Mouse (Mus musculus) kidney, embryonic 16.5 days (tissue): Measurements from ENCODE around the gene Efcab11. TPM values are rescaled to one million over a fixed set of nuclear protein-coding genes. Genes with fewer than 3 reads are reported as not detected.

Experiments used
- ATAC-seq: fragments of 200-750 bp; cut with Nextera tagmentation; 2 replicates; pipeline ENCODE4 v1.8.0; 2017; ENCODE audit warnings: moderate TSS enrichment; ENCODE audit not compliant: low FRiP score, low TSS enrichment
- H3K27ac ChIP-seq: fragments of 300-500 bp; sonication (generic); 2 replicates; pipeline ENCODE4 v1.5.1; 2014; ENCODE audit warnings: low read length
- H3K27me3 ChIP-seq: fragments of 300-500 bp; sonication (generic); 2 replicates; pipeline ENCODE4 v1.6.1; 2014; ENCODE audit warnings: low read length, control low read depth, mixed read lengths; ENCODE audit not compliant: insufficient read depth
- H3K36me3 ChIP-seq: fragments of 300-500 bp; sonication (generic); 2 replicates; pipeline ENCODE4 v1.6.1; 2014; ENCODE audit warnings: low read length, control low read depth, mixed read lengths; ENCODE audit not compliant: insufficient read depth
- H3K4me1 ChIP-seq: fragments of 300-500 bp; sonication (generic); 2 replicates; pipeline ENCODE4 v1.6.1; 2014; ENCODE audit warnings: low read length, control low read depth, mixed read lengths; ENCODE audit not compliant: insufficient read depth
- H3K4me2 ChIP-seq: fragments of 300-500 bp; sonication (generic); replicated peaks from 2 replicates; pipeline ENCODE4 v1.6.1; 2014; ENCODE audit warnings: low read depth, low read length
- H3K4me3 ChIP-seq: fragments of 300-500 bp; sonication (generic); 2 replicates; pipeline ENCODE4 v1.5.1; 2014; ENCODE audit warnings: mild to moderate bottlenecking, low read length
- H3K9ac ChIP-seq: fragments of 300-500 bp; sonication (generic); replicated peaks from 2 replicates; pipeline ENCODE4 v1.6.1; 2014; ENCODE audit warnings: low read length
- H3K9me3 ChIP-seq: fragments of 300-500 bp; sonication (generic); 2 replicates; pipeline ENCODE4 v1.6.1; 2016; ENCODE audit warnings: low read length, control low read depth
- WGBS: fragments of 180-500 bp; shearing (Covaris S2); extraction: QIAGEN DNeasy Blood & Tissue Kit; methylation state at CpG from one replicate; pipeline ENCODE4 v1.1.7; 2014; 5-methylcytosine and 5-hydroxymethylcytosine counted together
- polyA plus RNA-seq: library from polyadenylated mRNA; unstranded; fragments of >200 nt; fragmentation: Nextera tagmentation; extraction: Ambion mirVana; gene quantifications from 2 replicates; pipeline ENCODE4 v1.2.1, GENCODE M21; 2015

The Efcab11 gene
- polyA plus RNA-seq, 1 experiment from 2014 or later = 12.5 TPM

DNA sequence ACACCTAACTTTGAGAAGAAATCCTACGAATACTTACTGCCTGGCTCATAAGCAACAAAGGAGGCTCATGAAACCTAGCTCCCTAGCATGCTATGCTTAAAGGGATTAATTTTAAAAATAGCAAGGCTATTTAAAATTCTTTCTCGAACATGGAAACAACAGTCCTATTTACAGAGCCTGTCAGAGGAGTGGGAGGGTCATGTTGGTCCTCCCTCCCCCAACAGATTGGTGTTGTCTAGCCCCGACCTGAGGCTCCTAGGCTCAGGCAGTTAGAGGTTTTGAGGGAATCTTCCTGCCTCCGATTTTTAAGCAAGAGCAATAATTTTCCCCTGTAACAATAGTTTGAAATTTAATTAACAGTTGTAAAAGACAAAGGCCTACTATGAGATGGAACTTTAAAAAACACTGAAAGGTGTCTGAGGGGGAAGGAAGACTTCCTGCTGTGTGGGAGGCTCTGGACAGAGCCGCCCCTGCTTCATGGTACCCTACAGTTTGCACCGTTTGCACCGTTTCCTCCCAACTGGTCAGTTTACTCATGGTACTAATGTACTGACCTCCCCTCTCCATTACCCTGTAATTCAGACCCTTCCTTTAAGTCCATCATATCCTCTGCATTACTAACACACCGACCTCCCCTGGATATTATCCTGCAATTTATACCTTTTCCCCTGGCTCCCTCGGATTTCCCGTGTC lies 90.6 kb downstream of the Efcab11 start:
- no peaks in the 10 kb centered on the region for H3K9me3 ChIP-seq
- no peaks in the 10 kb centered on the region for H3K36me3 ChIP-seq
- H3K4me1 ChIP-seq = 0 out of 2 replicates have a peak, but pooled peaks cover 8% of the 10 kb centered on the region
- no peak overlapping the region for H3K4me2 ChIP-seq
- no peak overlapping the region for H3K27ac ChIP-seq
- H3K4me3 ChIP-seq = no peak overlapping the region
- ATAC-seq = 0 out of 2 replicates have a peak, but pooled peaks have one; percentile 43
- 31% methylated on average over 10 of the region's 10 CpGs for WGBS
- no peaks in the 10 kb centered on the region for H3K27me3 ChIP-seq
- no peak overlapping the region for H3K9ac ChIP-seq

DNA sequence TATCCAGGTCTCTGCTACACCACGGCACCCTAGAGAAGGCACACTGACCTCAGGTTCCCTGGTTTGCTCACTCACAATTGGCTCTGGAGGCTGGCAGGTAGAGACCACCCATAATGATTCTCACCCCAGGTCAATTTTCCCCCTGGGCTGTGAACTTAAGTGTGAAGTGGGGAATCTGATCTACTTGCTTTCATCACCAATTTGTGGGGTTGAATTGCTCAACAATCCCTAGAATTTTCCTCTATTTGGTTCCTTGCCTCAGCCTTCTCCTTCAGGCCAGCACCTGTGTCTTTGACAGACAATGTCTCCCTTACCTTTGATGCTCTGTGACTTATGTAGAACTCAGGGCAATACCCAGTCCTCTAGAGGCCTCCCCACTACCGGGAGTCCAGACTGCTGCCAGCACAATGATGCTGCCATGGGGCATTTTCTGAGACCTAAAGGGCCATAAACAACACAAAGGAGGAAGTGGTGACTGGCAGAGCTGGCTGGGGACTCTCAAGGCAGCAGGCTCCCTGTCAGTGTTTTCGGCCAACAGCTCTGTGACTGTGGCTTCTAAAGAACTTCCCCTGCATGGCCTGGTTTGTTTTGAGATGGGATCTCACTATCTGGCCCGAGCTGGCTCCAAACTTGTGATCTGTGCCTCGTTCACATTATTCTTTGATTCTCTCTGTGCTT lies 94.8 kb downstream of the Efcab11 start:
- no peaks in the 10 kb centered on the region for H3K27me3 ChIP-seq
- no peak overlapping the region for H3K27ac ChIP-seq
- H3K9ac ChIP-seq = no peak overlapping the region
- ATAC-seq = no peak
- 45% methylated on average over 5 of the region's 5 CpGs for WGBS
- no peaks in the 10 kb centered on the region for H3K9me3 ChIP-seq
- H3K36me3 ChIP-seq = no peaks in the 10 kb centered on the region
- H3K4me2 ChIP-seq = no peak overlapping the region
- H3K4me3 ChIP-seq = no peak overlapping the region
- 0 out of 2 replicates have a peak, but pooled peaks cover 8% of the 10 kb centered on the region for H3K4me1 ChIP-seq

GRCm38 (mm10) chr12:99781774-99782173 lies 102.5 kb downstream of the Efcab11 start:
- no peaks in the 10 kb centered on the region for H3K36me3 ChIP-seq
- ATAC-seq = no peak

GRCm38 (mm10) chr12:99780396-99780795 lies 103.8 kb downstream of the Efcab11 start:
- 88% methylated on average over 3 of the region's 3 CpGs for WGBS
- no peak for ATAC-seq
- H3K4me1 ChIP-seq = no peaks in the 10 kb centered on the region
- no peaks in the 10 kb centered on the region for H3K9me3 ChIP-seq
- H3K9ac ChIP-seq = no peak overlapping the region
- H3K4me3 ChIP-seq = no peak overlapping the region
- H3K27me3 ChIP-seq = no peaks in the 10 kb centered on the region
- H3K4me2 ChIP-seq = no peak overlapping the region
- no peak overlapping the region for H3K27ac ChIP-seq
- H3K36me3 ChIP-seq = no peaks in the 10 kb centered on the region

More at GRCm38 (mm10) chr12:99781774-99782173, 102.5 kb downstream of the Efcab11 start:
- Histone ChIP-seq H3K4me1 (no peaks in the 10 kb centered on the region), H3K4me3 (no peak overlapping the region), H3K27ac (no peak overlapping the region), H3K4me2 (no peak overlapping the region), H3K9ac (no peak overlapping the region), H3K27me3 (no peaks in the 10 kb centered on the region), H3K9me3 (no peaks in the 10 kb centered on the region)
- WGBS = 63% methylated on average over 5 of the region's 5 CpGs

DNA sequence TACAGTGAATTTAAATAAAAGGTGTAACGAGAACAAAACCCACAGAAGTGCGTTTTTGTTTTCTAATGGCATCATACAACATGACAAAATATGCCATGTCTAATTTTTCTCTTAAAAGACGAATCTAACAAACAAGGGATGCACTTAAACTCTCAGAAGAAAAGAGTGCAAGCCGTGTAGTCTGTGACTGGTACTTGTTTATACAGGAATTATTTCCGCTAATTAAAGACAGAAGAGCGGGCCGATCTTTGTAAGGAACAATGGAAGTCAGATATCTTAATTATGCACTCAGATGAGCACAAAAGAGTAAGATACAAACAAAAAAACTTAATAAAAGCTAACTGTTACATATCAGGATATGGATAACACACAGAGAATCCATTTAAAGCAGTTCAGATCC lies 104.3 kb downstream of the Efcab11 start:
- no peak for ATAC-seq
- no peak overlapping the region for H3K4me3 ChIP-seq
- no peaks in the 10 kb centered on the region for H3K9me3 ChIP-seq
- 92% methylated on average over 7 of the region's 7 CpGs for WGBS
- no peak overlapping the region for H3K27ac ChIP-seq
- no peak overlapping the region for H3K9ac ChIP-seq
- no peaks in the 10 kb centered on the region for H3K27me3 ChIP-seq
- no peaks in the 10 kb centered on the region for H3K4me1 ChIP-seq
- no peak overlapping the region for H3K4me2 ChIP-seq
- H3K36me3 ChIP-seq = no peaks in the 10 kb centered on the region

- Histone ChIP-seq H3K4me1 (no peaks in the 10 kb centered on the region), H3K9me3 (no peaks in the 10 kb centered on the region), H3K4me2 (no peak overlapping the region), H3K36me3 (no peaks in the 10 kb centered on the region), H3K27ac (no peak overlapping the region), H3K9ac (no peak overlapping the region), H3K4me3 (no peak overlapping the region), H3K27me3 (no peaks in the 10 kb centered on the region)
- ATAC-seq = no peak
- WGBS = 58% methylated on average over 8 of the region's 8 CpGs
Observed at GRCm38 (mm10) chr12:99776497-99777139, 107.6 kb downstream of the Efcab11 start.

DNA sequence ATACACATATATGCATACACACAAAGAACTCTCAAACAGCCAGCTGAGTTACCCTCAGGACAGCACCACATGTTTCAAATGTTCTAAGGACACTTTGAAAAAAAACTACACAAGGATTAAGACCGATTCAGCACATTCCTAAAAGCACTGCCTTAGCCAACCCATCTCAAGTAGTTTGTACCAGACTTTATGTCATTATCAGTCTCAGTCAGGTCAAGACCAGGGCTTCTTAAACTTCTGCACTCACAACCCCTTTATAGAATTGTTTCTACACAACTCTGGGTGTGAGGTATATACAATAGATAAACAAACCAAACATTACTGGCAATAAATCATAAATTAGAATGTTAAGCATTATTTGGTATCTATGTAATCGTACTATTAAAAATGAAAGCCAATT lies 109.4 kb downstream of the Efcab11 start:
- H3K36me3 ChIP-seq = no peaks in the 10 kb centered on the region
- no peaks in the 10 kb centered on the region for H3K9me3 ChIP-seq
- H3K9ac ChIP-seq = no peak overlapping the region
- no peaks in the 10 kb centered on the region for H3K4me1 ChIP-seq
- H3K27ac ChIP-seq = no peak overlapping the region
- no peak overlapping the region for H3K4me3 ChIP-seq
- 83% methylated on average over 2 of the region's 2 CpGs for WGBS
- no peak for ATAC-seq
- H3K27me3 ChIP-seq = no peaks in the 10 kb centered on the region
- H3K4me2 ChIP-seq = no peak overlapping the region

DNA sequence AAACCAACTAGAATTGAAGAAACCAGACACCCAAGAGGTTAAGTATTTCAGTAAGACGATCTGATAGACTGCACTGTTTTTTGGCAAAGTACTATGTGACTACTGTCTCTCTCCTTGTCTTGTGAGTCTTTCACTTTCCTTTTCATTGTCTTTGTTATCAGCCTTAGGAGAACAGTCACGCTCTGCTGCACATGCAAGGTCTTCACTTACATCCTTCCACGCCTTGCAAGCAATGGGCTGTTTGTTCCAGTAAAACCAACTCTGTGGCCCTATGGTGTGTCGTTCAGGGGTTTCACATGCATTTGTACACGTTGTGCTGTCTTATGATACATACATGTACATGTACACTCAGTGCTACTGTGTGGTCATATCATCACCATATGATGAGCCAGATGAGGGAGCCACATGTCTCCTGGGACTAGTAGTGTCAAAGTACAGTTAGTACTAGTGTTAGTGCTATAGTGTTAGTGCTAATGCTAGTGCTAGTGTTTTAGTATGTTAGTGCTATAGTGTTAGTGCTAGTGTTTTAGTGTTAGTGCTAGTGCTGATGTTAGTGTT lies 110.5 kb downstream of the Efcab11 start:
- ATAC-seq = no peak
- Histone ChIP-seq H3K4me3 (no peak overlapping the region), H3K4me2 (no peak overlapping the region), H3K9me3 (no peaks in the 10 kb centered on the region), H3K4me1 (no peaks in the 10 kb centered on the region), H3K27me3 (no peaks in the 10 kb centered on the region), H3K36me3 (no peaks in the 10 kb centered on the region), H3K9ac (no peak overlapping the region), H3K27ac (no peak overlapping the region)
- WGBS = 72% methylated on average over 5 of the region's 5 CpGs

DNA sequence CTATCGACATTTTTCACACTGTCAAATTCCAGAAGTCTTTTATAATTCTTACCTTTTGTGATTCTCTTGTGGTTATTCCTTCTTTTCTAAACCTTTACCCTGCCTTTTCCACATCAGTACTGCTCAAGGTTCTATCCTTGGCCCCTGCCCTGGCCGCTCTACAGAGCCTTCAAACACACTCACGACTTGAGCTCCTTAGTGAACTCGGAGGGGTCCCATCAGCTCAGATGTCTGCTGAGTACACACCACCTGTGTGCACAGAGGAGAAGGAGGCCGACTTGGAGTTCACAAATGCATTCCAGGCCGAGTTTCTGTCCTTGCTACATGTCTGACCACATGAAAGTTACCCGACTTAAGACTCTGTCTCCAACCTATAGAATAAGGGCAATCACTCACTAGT lies 113.2 kb downstream of the Efcab11 start:
- Histone ChIP-seq H3K4me3 (no peak overlapping the region), H3K9me3 (no peaks in the 10 kb centered on the region), H3K4me1 (no peaks in the 10 kb centered on the region), H3K9ac (no peak overlapping the region), H3K27me3 (no peaks in the 10 kb centered on the region), H3K27ac (no peak overlapping the region), H3K4me2 (no peak overlapping the region), H3K36me3 (no peaks in the 10 kb centered on the region)
- no peak for ATAC-seq
- 90% methylated on average over 7 of the region's 7 CpGs for WGBS
